Mouse (Mus musculus): Measurements from ENCODE around the gene Nufip1. TPM values are rescaled to one million over a fixed set of nuclear protein-coding genes. Genes with fewer than 3 reads are reported as not detected.

Nufip1 gene
- polyA plus RNA-seq (2014; fragmentation: Nextera tagmentation; extraction: Ambion mirVana): 7.4 and 8.1 TPM in 2 replicates

DNA sequence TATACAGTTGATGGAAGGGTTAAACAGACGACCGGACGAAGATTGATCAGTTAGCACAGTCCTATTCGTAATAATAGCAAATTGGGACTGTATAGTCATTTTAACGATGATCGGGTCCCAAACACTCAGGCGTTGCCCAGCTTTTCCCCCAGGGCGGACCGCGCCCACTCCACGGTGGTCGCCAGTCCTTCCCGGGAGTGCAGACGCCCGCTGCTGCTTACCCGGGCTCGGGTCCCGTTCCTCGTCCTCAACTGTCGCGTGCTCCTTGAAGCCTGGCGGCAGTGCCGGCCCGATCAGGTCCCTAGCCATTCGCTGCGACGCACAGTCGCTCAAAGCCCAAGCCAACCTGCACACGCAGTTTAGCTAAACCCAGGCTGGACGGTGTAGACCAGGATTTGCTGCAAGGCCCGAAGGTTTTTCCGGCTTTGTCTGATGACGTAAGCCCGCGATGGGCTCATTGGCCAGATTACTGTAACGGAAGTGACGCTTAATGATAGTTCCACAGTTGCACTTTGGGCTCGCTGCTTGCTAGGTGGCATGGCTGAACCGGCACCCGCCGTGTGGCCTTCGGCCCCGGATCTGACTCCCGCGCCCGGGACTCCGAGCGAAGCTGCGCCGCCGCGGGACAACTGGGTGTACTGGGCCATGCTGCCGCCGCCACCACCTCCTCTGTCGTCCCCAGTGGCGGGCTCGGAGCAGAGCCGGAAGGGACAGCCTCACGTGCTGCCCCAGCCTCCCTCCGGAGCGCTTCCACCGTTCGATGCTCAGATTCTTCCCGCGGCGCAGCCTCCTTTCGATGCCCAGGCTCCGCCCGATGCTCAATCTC, at the start of gene Nufip1, which contains the start of gene Gpalpp1:
TSS of gene Nufip1 (plus strand) at position 496 of the 826 bp plus-strand sequence.
TSS of gene Gpalpp1 (minus strand) at position 365 of the 826 bp plus-strand sequence.
- under 1% methylated on average over 69 of the region's 69 CpGs for WGBS
- H3K4me1 ChIP-seq (ENCODE audit: control insufficient read depth in 2 of 2, insufficient read depth in 2 of 2, low read length in 2 of 2): peaks cover 4 to 16% of the 10 kb centered on the region in 2 experiments; a peak in 3 of 4 replicates
- H3K27ac ChIP-seq (replicated peaks in 1 of 2; ENCODE audit: control insufficient read depth in 1 of 2, insufficient read depth in 1 of 2, low read depth in 2 of 2, low read length in 2 of 2): peak within 1 kb of the TSS; percentile 86 to 88
- no peaks in the 10 kb centered on the region for H3K9me3 ChIP-seq (ENCODE audit: control insufficient read depth, low read length)
- peak within 1 kb of the TSS; percentile 95 for H3K4me2 ChIP-seq (ENCODE audit: low read length)
- H3K4me3 ChIP-seq (ENCODE audit: control insufficient read depth in 1 of 2, insufficient read depth in 1 of 2, low read depth in 1 of 2, low read length in 2 of 2): peak within 1 kb of the TSS; percentile 94 to 98
- ATAC-seq (ENCODE audit: insufficient number of reproducible peaks, insufficient read depth, low FRiP score, low read depth): peak; percentile 96
- H3K9ac ChIP-seq (ENCODE audit: low read length): peak within 1 kb of the TSS; percentile 89
- H3K27me3 ChIP-seq (ENCODE audit: control insufficient read depth, insufficient read depth, low read length): no peaks in the 10 kb centered on the region
- H3K36me3 ChIP-seq (ENCODE audit: control insufficient read depth, insufficient read depth, low read length): peaks cover 28% of the 10 kb centered on the region

GRCm38 (mm10) chr14:76067237-76067636, 43.5 kb upstream of the Nufip1 start:
- Histone ChIP-seq H3K9me3 (ENCODE audit: control insufficient read depth, low read length) (no peaks in the 10 kb centered on the region), H3K36me3 (ENCODE audit: control insufficient read depth, insufficient read depth, low read length) (no peaks in the 10 kb centered on the region), H3K27ac (replicated peaks in 1 of 2; ENCODE audit: control insufficient read depth in 1 of 2, insufficient read depth in 1 of 2, low read depth in 2 of 2, low read length in 2 of 2) (no peak overlapping the region), H3K4me3 (ENCODE audit: control insufficient read depth in 1 of 2, insufficient read depth in 1 of 2, low read depth in 1 of 2, low read length in 2 of 2) (no peak overlapping the region), H3K4me1 (ENCODE audit: control insufficient read depth in 2 of 2, insufficient read depth in 2 of 2, low read length in 2 of 2) (no peaks in the 10 kb centered on the region), H3K4me2 (ENCODE audit: low read length) (no peak overlapping the region), H3K9ac (ENCODE audit: low read length) (no peak overlapping the region), H3K27me3 (ENCODE audit: control insufficient read depth, insufficient read depth, low read length) (no peaks in the 10 kb centered on the region)
- WGBS: 67% methylated on average over 1 of the region's 1 CpGs
- no peak for ATAC-seq (ENCODE audit: insufficient number of reproducible peaks, insufficient read depth, low FRiP score, low read depth)

DNA sequence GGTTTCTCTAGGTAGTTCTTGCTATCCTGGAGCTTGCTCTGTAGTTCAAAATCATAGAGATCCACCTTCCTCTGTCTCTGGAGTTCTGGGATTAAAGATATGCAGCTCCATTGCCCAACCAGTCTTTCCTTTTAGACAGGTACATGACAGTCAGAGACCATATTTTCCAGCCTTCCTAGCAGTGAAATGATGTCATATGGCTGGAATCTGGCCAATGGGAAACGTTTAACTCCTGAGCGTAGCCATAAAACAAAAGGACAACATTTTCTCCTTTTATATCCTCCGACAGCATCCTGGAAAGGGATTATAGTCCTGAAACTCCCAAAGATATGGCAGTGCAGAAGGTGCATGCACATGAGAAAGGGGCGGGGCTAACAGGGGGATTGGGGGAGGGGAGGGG, 42.4 kb upstream of the Nufip1 start:
- Histone ChIP-seq H3K4me3 (ENCODE audit: control insufficient read depth in 1 of 2, insufficient read depth in 1 of 2, low read depth in 1 of 2, low read length in 2 of 2) (no peak overlapping the region), H3K9ac (ENCODE audit: low read length) (no peak overlapping the region), H3K4me2 (ENCODE audit: low read length) (no peak overlapping the region), H3K27me3 (ENCODE audit: control insufficient read depth, insufficient read depth, low read length) (no peaks in the 10 kb centered on the region), H3K4me1 (ENCODE audit: control insufficient read depth in 2 of 2, insufficient read depth in 2 of 2, low read length in 2 of 2) (no peaks in the 10 kb centered on the region), H3K27ac (replicated peaks in 1 of 2; ENCODE audit: control insufficient read depth in 1 of 2, insufficient read depth in 1 of 2, low read depth in 2 of 2, low read length in 2 of 2) (no peak overlapping the region), H3K9me3 (ENCODE audit: control insufficient read depth, low read length) (no peaks in the 10 kb centered on the region), H3K36me3 (ENCODE audit: control insufficient read depth, insufficient read depth, low read length) (no peaks in the 10 kb centered on the region)
- no peak for ATAC-seq (ENCODE audit: insufficient number of reproducible peaks, insufficient read depth, low FRiP score, low read depth)
- 48% methylated on average over 4 of the region's 4 CpGs for WGBS

DNA sequence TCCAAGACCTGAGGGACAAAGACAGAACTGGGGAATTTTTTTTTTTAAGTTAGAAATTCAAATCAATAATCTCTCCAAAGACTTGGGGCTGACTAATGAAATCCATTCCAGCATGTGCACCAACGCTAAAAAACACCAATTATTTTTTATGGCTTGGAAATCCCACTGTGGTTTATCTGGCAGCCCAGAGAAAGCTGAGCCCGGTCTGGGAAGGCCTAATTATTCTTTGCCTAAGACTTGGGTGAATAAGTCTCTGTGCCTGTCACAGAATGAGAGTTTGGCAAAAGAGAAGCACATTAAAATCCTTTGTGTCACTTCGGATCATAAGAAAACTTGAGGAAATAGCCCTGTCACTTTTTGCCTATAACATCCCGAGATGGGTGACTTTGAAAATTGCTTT, 41.4 kb upstream of the Nufip1 start:
- no peaks in the 10 kb centered on the region for H3K27me3 ChIP-seq (ENCODE audit: control insufficient read depth, insufficient read depth, low read length)
- WGBS: 84% methylated on average over 4 of the region's 4 CpGs

GRCm38 (mm10) chr14:76072626-76073025, 38.1 kb upstream of the Nufip1 start:
- 31% methylated on average over 2 of the region's 2 CpGs for WGBS

More for the DNA sequence above, 41.4 kb upstream of the Nufip1 start:
- H3K4me3 ChIP-seq (ENCODE audit: control insufficient read depth in 1 of 2, insufficient read depth in 1 of 2, low read depth in 1 of 2, low read length in 2 of 2): no peak overlapping the region
- no peak overlapping the region for H3K4me2 ChIP-seq (ENCODE audit: low read length)
- H3K4me1 ChIP-seq (ENCODE audit: control insufficient read depth in 2 of 2, insufficient read depth in 2 of 2, low read length in 2 of 2): no peaks in the 10 kb centered on the region
- no peak for ATAC-seq (ENCODE audit: insufficient number of reproducible peaks, insufficient read depth, low FRiP score, low read depth)
- H3K36me3 ChIP-seq (ENCODE audit: control insufficient read depth, insufficient read depth, low read length): no peaks in the 10 kb centered on the region
- H3K27ac ChIP-seq (replicated peaks in 1 of 2; ENCODE audit: control insufficient read depth in 1 of 2, insufficient read depth in 1 of 2, low read depth in 2 of 2, low read length in 2 of 2): no peak overlapping the region
- H3K9ac ChIP-seq (ENCODE audit: low read length): no peak overlapping the region
- no peaks in the 10 kb centered on the region for H3K9me3 ChIP-seq (ENCODE audit: control insufficient read depth, low read length)

DNA sequence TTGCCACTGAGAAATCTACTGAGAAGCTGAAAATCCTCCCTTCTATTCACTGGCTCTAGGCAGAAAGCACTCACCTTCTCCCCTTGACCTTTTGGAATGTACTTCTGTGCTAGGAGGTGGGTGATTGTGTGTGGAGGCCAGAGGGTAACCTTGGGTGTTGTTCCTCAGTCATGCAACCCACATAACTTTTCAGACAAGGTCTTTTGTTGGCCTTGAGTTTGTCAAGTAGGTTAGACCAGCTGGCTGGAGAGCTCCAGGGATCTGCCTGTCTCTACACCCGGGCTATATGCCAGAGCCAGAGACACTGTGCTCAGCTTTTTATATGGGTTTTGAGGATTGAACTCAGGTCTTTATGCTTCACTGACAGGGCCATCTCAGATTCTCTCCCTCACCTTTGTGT, 36.5 kb upstream of the Nufip1 start:
- no peak overlapping the region for H3K27ac ChIP-seq (replicated peaks in 1 of 2; ENCODE audit: control insufficient read depth in 1 of 2, insufficient read depth in 1 of 2, low read depth in 2 of 2, low read length in 2 of 2)
- H3K4me3 ChIP-seq (ENCODE audit: control insufficient read depth in 1 of 2, insufficient read depth in 1 of 2, low read depth in 1 of 2, low read length in 2 of 2): no peak overlapping the region
- H3K9ac ChIP-seq (ENCODE audit: low read length): no peak overlapping the region
- H3K27me3 ChIP-seq (ENCODE audit: control insufficient read depth, insufficient read depth, low read length): no peaks in the 10 kb centered on the region
- 73% methylated on average over 1 of the region's 1 CpGs for WGBS
- no peak overlapping the region for H3K4me2 ChIP-seq (ENCODE audit: low read length)
- no peaks in the 10 kb centered on the region for H3K9me3 ChIP-seq (ENCODE audit: control insufficient read depth, low read length)
- ATAC-seq (ENCODE audit: insufficient number of reproducible peaks, insufficient read depth, low FRiP score, low read depth): no peak
- H3K4me1 ChIP-seq (ENCODE audit: control insufficient read depth in 2 of 2, insufficient read depth in 2 of 2, low read length in 2 of 2): no peaks in the 10 kb centered on the region
- no peaks in the 10 kb centered on the region for H3K36me3 ChIP-seq (ENCODE audit: control insufficient read depth, insufficient read depth, low read length)

More at GRCm38 (mm10) chr14:76072626-76073025, 38.1 kb upstream of the Nufip1 start:
- H3K9me3 ChIP-seq (ENCODE audit: control insufficient read depth, low read length): no peaks in the 10 kb centered on the region
- ATAC-seq (ENCODE audit: insufficient number of reproducible peaks, insufficient read depth, low FRiP score, low read depth): no peak
- no peak overlapping the region for H3K4me2 ChIP-seq (ENCODE audit: low read length)
- no peak overlapping the region for H3K9ac ChIP-seq (ENCODE audit: low read length)
- H3K36me3 ChIP-seq (ENCODE audit: control insufficient read depth, insufficient read depth, low read length): no peaks in the 10 kb centered on the region
- H3K27me3 ChIP-seq (ENCODE audit: control insufficient read depth, insufficient read depth, low read length): no peaks in the 10 kb centered on the region
- H3K4me3 ChIP-seq (ENCODE audit: control insufficient read depth in 1 of 2, insufficient read depth in 1 of 2, low read depth in 1 of 2, low read length in 2 of 2): no peak overlapping the region
- H3K4me1 ChIP-seq (ENCODE audit: control insufficient read depth in 2 of 2, insufficient read depth in 2 of 2, low read length in 2 of 2): no peaks in the 10 kb centered on the region
- H3K27ac ChIP-seq (replicated peaks in 1 of 2; ENCODE audit: control insufficient read depth in 1 of 2, insufficient read depth in 1 of 2, low read depth in 2 of 2, low read length in 2 of 2): no peak overlapping the region

- H3K4me3 ChIP-seq (ENCODE audit: control insufficient read depth in 1 of 2, insufficient read depth in 1 of 2, low read depth in 1 of 2, low read length in 2 of 2): no peak overlapping the region
- H3K9me3 ChIP-seq (ENCODE audit: control insufficient read depth, low read length): no peaks in the 10 kb centered on the region
- no peak overlapping the region for H3K9ac ChIP-seq (ENCODE audit: low read length)
- no peaks in the 10 kb centered on the region for H3K4me1 ChIP-seq (ENCODE audit: control insufficient read depth in 2 of 2, insufficient read depth in 2 of 2, low read length in 2 of 2)
- no peak for ATAC-seq (ENCODE audit: insufficient number of reproducible peaks, insufficient read depth, low FRiP score, low read depth)
- no peaks in the 10 kb centered on the region for H3K36me3 ChIP-seq (ENCODE audit: control insufficient read depth, insufficient read depth, low read length)
- 58% methylated on average over 4 of the region's 4 CpGs for WGBS
- H3K27ac ChIP-seq (replicated peaks in 1 of 2; ENCODE audit: control insufficient read depth in 1 of 2, insufficient read depth in 1 of 2, low read depth in 2 of 2, low read length in 2 of 2): no peak overlapping the region
- H3K27me3 ChIP-seq (ENCODE audit: control insufficient read depth, insufficient read depth, low read length): no peaks in the 10 kb centered on the region
- no peak overlapping the region for H3K4me2 ChIP-seq (ENCODE audit: low read length)
Measured at GRCm38 (mm10) chr14:76075721-76076120, 35.0 kb upstream of the Nufip1 start.

Measured in heart, embryonic 14.5 days (tissue).